Mouse (Mus musculus): Measurements from ENCODE around the gene Uhrf1bp1l. TPM values are rescaled to one million over a fixed set of nuclear protein-coding genes. Genes with fewer than 3 reads are reported as not detected.

Uhrf1bp1l gene
- polyA plus RNA-seq, 1 experiment from 2014 or later = 31.1 TPM

- no peak overlapping the region for H3K27ac ChIP-seq (replicated peaks)
Observed at GRCm38 (mm10) chr10:89730386-89730785, 14.4 kb upstream of the Uhrf1bp1l start.

GRCm38 (mm10) chr10:89731341-89731740 lies 13.4 kb upstream of the Uhrf1bp1l start:
- H3K27ac ChIP-seq (replicated peaks) = peak overlapping the region; percentile 83
- H3K4me1 ChIP-seq (replicated peaks) = peaks cover 19% of the 10 kb centered on the region
- peak overlapping the region; percentile 76 for H3K4me2 ChIP-seq
- ATAC-seq (ENCODE audit: low FRiP score, low read depth) = no peak
- 15% methylated on average over 5 of the region's 5 CpGs for WGBS
- H3K9ac ChIP-seq = peak overlapping the region; percentile 55
- H3K9me3 ChIP-seq = no peaks in the 10 kb centered on the region
- H3K36me3 ChIP-seq = peaks cover under 1% of the 10 kb centered on the region; the same call in 1 of the 2 replicates
- H3K27me3 ChIP-seq = no peaks in the 10 kb centered on the region; the same call in 1 of the 2 replicates
- H3K4me3 ChIP-seq = peak overlapping the region; percentile 64

More at GRCm38 (mm10) chr10:89730386-89730785, 14.4 kb upstream of the Uhrf1bp1l start:
- Histone ChIP-seq H3K4me2 (no peak overlapping the region), H3K9ac (no peak overlapping the region), H3K9me3 (no peaks in the 10 kb centered on the region), H3K4me3 (no peak overlapping the region), H3K36me3 (peaks cover 10% of the 10 kb centered on the region), H3K27me3 (no peaks in the 10 kb centered on the region; the same call in 1 of the 2 replicates), H3K4me1 (replicated peaks) (peaks cover 19% of the 10 kb centered on the region)
- 91% methylated on average over 6 of the region's 6 CpGs for WGBS
- ATAC-seq (ENCODE audit: low FRiP score, low read depth) = no peak

- H3K9ac ChIP-seq = peak within 1 kb of the TSS; percentile 55
- H3K4me3 ChIP-seq = peak within 1 kb of the TSS; percentile 64
- H3K27me3 ChIP-seq = no peaks in the 10 kb centered on the region; the same call in 1 of the 2 replicates
- under 1% methylated on average over 49 of the region's 49 CpGs for WGBS
- peaks cover 19% of the 10 kb centered on the region for H3K4me1 ChIP-seq (replicated peaks)
- ATAC-seq (ENCODE audit: low FRiP score, low read depth) = peak; percentile 99
- H3K27ac ChIP-seq (replicated peaks) = peak within 1 kb of the TSS; percentile 83
- peak within 1 kb of the TSS; percentile 76 for H3K4me2 ChIP-seq
- no peaks in the 10 kb centered on the region for H3K9me3 ChIP-seq
- H3K36me3 ChIP-seq = no peaks in the 10 kb centered on the region; the same call in 1 of the 2 replicates
Observed at GRCm38 (mm10) chr10:89732001-89732794, 12.6 kb upstream of the Uhrf1bp1l start, which contains the start of gene Actr6. TSS of gene Actr6 (minus strand) at chr10:89732295.

GRCm38 (mm10) chr10:89737092-89737491 lies 7.7 kb upstream of the Uhrf1bp1l start:
- H3K27ac ChIP-seq (replicated peaks) = no peak overlapping the region
- no peak overlapping the region for H3K4me2 ChIP-seq
- no peaks in the 10 kb centered on the region for H3K36me3 ChIP-seq
- H3K9ac ChIP-seq = no peak overlapping the region
- WGBS = 49% methylated on average over 5 of the region's 5 CpGs
- H3K27me3 ChIP-seq = no peaks in the 10 kb centered on the region; the same call in 1 of the 2 replicates
- no peak for ATAC-seq (ENCODE audit: low FRiP score, low read depth)
- H3K4me1 ChIP-seq (replicated peaks) = peaks cover 5% of the 10 kb centered on the region
- no peak overlapping the region for H3K4me3 ChIP-seq
- no peaks in the 10 kb centered on the region for H3K9me3 ChIP-seq

DNA sequence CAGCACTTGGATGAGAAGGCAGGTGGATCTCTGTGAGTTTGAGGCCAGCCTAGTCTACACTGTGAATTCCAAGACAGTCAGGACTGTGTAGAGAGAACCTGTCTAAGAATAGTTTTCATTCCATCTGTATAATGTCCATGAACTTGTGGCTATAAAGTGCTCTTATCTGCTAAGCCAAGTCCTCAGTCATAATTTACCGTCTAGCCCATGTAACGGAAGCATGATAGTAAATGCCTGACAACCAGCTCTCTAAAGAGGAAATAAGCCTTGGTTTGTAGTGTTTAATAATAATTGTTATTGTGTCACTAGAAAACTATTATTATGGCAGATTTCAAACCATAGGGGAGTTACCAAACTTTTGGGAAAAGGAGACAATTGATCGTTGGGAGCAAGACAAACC lies 6.9 kb upstream of the Uhrf1bp1l start:
- no peaks in the 10 kb centered on the region; the same call in 1 of the 2 replicates for H3K27me3 ChIP-seq
- no peak overlapping the region for H3K4me3 ChIP-seq
- no peak overlapping the region for H3K4me2 ChIP-seq
- no peak for ATAC-seq (ENCODE audit: low FRiP score, low read depth)
- no peaks in the 10 kb centered on the region for H3K36me3 ChIP-seq
- no peak overlapping the region for H3K27ac ChIP-seq (replicated peaks)
- H3K9ac ChIP-seq = no peak overlapping the region
- peaks cover under 1% of the 10 kb centered on the region for H3K4me1 ChIP-seq (replicated peaks)
- no peaks in the 10 kb centered on the region for H3K9me3 ChIP-seq
- 98% methylated on average over 3 of the region's 3 CpGs for WGBS

DNA sequence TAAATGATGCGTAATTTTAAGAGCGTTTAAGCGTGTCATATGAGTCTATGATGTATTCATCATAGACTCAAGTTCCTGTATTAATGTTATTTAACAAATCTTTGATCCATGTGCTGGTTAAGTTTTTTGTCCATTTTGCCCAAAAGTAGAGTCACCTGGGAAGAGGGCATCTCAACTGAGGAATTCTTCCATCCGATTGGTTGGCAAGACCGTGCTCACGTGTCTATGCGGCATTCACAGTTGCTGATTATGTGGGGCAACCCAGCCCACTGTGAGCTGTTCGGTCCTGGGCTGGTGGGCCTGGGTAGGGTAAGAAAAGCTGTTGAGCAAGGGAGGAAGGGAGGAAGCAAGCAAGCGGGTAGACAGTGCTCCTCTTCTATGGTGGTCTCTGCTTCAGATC lies 6.4 kb upstream of the Uhrf1bp1l start:
- WGBS = 91% methylated on average over 9 of the region's 9 CpGs
- Histone ChIP-seq H3K27ac (replicated peaks) (no peak overlapping the region), H3K9me3 (no peaks in the 10 kb centered on the region), H3K4me2 (no peak overlapping the region), H3K4me3 (no peak overlapping the region), H3K36me3 (no peaks in the 10 kb centered on the region), H3K9ac (no peak overlapping the region), H3K4me1 (replicated peaks) (no peaks in the 10 kb centered on the region), H3K27me3 (no peaks in the 10 kb centered on the region; the same call in 1 of the 2 replicates)
- no peak for ATAC-seq (ENCODE audit: low FRiP score, low read depth)

DNA sequence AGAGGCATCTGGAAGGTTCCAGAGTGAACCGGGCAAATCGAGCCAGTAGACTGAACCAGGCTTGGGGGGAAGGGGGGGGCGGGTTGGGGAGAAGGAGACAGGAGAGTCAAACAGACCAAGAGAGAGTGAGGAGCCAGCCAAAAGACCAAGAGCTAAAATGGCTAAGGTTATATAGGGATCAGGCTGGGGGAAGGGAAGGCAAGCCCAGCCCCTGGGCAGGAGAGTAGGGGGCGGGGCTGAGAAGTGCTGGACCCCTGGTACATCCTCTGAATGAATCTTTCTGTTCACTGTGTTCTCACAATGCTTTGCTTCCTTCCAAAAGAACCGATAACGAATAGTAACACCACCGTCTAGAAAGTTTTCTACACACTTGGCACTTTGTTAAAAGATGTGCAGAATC lies 5.1 kb upstream of the Uhrf1bp1l start:
- Histone ChIP-seq H3K4me3 (no peak overlapping the region), H3K9me3 (no peaks in the 10 kb centered on the region), H3K4me1 (replicated peaks) (0 out of 2 replicates have a peak, but pooled peaks cover 5% of the 10 kb centered on the region), H3K27ac (replicated peaks) (no peak overlapping the region), H3K27me3 (no peaks in the 10 kb centered on the region), H3K9ac (no peak overlapping the region), H3K36me3 (no peaks in the 10 kb centered on the region), H3K4me2 (no peak overlapping the region)
- no peak for ATAC-seq (ENCODE audit: low FRiP score, low read depth)
- WGBS = 56% methylated on average over 7 of the region's 7 CpGs

DNA sequence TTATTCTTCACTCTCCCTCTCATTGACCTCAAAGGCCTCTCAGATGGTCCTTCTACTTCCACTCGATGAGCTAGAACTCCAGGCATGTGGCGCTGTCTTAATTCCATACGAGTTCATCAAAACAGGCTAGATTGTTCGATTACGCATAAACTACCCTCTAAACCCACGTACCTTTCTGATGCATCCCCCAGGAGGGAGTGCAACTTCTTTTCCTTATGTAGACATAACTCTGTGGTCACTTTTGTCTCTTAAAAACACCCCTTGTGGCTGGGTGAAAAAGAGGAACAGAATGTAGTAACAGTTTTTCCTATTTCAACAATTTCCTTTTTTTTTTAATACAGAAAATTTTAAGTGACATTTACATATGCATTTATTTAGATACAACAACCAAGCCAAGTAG lies 3.8 kb upstream of the Uhrf1bp1l start:
- no peaks in the 10 kb centered on the region for H3K36me3 ChIP-seq
- 84% methylated on average over 6 of the region's 6 CpGs for WGBS

DNA sequence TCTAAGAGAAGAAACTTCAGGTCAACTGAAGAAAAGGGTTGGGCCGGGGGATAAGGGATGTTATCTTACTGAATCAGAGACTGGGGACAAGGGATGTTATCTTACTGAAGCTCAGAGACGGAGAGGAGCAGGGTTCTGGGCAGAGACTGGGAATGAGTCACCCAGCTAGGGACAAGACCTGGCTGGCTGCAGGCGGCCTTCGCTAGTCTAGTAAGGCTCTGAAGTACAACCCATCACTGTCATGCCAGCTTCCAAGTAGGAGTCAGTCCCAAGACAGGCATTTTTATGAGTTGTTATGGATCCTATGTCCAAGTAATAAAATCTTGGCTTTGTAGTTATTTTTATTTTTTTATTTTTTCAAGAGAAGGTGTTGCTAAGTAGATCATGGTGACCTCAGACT lies 1.5 kb upstream of the Uhrf1bp1l start:
- Histone ChIP-seq H3K27me3 (no peaks in the 10 kb centered on the region), H3K4me3 (no peak overlapping the region), H3K9ac (no peak overlapping the region), H3K4me1 (replicated peaks) (peaks cover 15% of the 10 kb centered on the region), H3K4me2 (no peak overlapping the region), H3K36me3 (no peaks in the 10 kb centered on the region), H3K9me3 (no peaks in the 10 kb centered on the region), H3K27ac (replicated peaks) (no peak overlapping the region)
- no peak for ATAC-seq (ENCODE audit: low FRiP score, low read depth)
- 91% methylated on average over 4 of the region's 4 CpGs for WGBS

More for the DNA sequence above, 3.8 kb upstream of the Uhrf1bp1l start:
- H3K4me2 ChIP-seq = no peak overlapping the region
- H3K9ac ChIP-seq = no peak overlapping the region
- H3K4me1 ChIP-seq (replicated peaks) = 0 out of 2 replicates have a peak, but pooled peaks cover 5% of the 10 kb centered on the region
- ATAC-seq (ENCODE audit: low FRiP score, low read depth) = no peak
- H3K4me3 ChIP-seq = no peak overlapping the region
- no peaks in the 10 kb centered on the region for H3K27me3 ChIP-seq
- H3K9me3 ChIP-seq = no peaks in the 10 kb centered on the region
- H3K27ac ChIP-seq (replicated peaks) = no peak overlapping the region

DNA sequence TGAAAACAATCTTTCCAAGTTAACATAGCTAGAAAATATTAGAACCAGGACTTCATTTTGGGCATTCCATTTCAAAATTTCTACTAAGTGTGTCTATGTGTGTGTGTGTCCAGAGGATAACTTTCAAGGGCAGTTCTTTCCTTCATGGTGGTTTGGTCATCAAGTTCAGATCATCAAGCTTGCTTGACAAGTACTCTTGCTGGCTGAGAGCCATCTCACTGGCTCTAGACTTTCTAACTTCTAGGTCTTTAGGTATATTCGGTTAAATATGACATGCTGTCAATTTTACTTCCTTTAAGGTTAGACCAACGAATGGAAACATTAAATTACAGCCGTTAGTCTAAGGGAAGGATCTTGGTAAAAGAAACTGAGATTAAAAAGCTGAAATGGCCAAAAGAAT lies 450 bp upstream of the Uhrf1bp1l start:
- peak overlapping the region; percentile 62 for H3K4me2 ChIP-seq
- peaks cover 15% of the 10 kb centered on the region for H3K4me1 ChIP-seq (replicated peaks)
- H3K36me3 ChIP-seq = no peaks in the 10 kb centered on the region
- peak overlapping the region; percentile 91 for H3K4me3 ChIP-seq
- H3K27ac ChIP-seq (replicated peaks) = no peak overlapping the region
- H3K27me3 ChIP-seq = no peaks in the 10 kb centered on the region
- ATAC-seq (ENCODE audit: low FRiP score, low read depth) = no peak
- 35% methylated on average over 3 of the region's 3 CpGs for WGBS
- no peaks in the 10 kb centered on the region for H3K9me3 ChIP-seq
- H3K9ac ChIP-seq = no peak overlapping the region

- H3K4me3 ChIP-seq = peak overlapping the region; percentile 91
- WGBS = 0% methylated on average over 14 of the region's 14 CpGs
- no peaks in the 10 kb centered on the region for H3K9me3 ChIP-seq
- peaks cover 15% of the 10 kb centered on the region for H3K4me1 ChIP-seq (replicated peaks)
- peak overlapping the region; percentile 62 for H3K4me2 ChIP-seq
- H3K36me3 ChIP-seq = no peaks in the 10 kb centered on the region
- peak overlapping the region; percentile 96 for H3K27ac ChIP-seq (replicated peaks)
- H3K9ac ChIP-seq = peak overlapping the region; percentile 91
- ATAC-seq (ENCODE audit: low FRiP score, low read depth) = no peak
- no peaks in the 10 kb centered on the region for H3K27me3 ChIP-seq
Observed at GRCm38 (mm10) chr10:89745666-89746020, 852 bp downstream of the Uhrf1bp1l start.

- no peak for ATAC-seq (ENCODE audit: low FRiP score, low read depth)
- Histone ChIP-seq H3K36me3 (no peaks in the 10 kb centered on the region), H3K27ac (replicated peaks) (no peak overlapping the region), H3K9me3 (no peaks in the 10 kb centered on the region), H3K27me3 (no peaks in the 10 kb centered on the region), H3K4me2 (peak overlapping the region; percentile 62; the same call in 1 of the 2 replicates), H3K9ac (no peak overlapping the region), H3K4me3 (no peak overlapping the region), H3K4me1 (replicated peaks) (peaks cover 15% of the 10 kb centered on the region)
- 72% methylated on average over 3 of the region's 3 CpGs for WGBS
Observed at GRCm38 (mm10) chr10:89746581-89746980, 1.8 kb downstream of the Uhrf1bp1l start.

Data from hindbrain, embryonic 15.5 days (tissue).